Mouse (Mus musculus) heart, postnatal 0 days (tissue): Measurements from ENCODE around the gene Pdcd7.

Experiments
- CTCF ChIP-seq: IDR thresholded peaks from 2 replicates; pipeline ENCODE4 v1.5.1; 2016; ENCODE audit warnings: antibody characterized with exemption, control low read depth, low read depth
- EP300 ChIP-seq: IDR thresholded peaks from 2 replicates; pipeline ENCODE4 v1.6.1; 2016; ENCODE audit warnings: antibody characterized with exemption, low read depth

GRCm38 (mm10) chr9:65298761-65299160, 47.1 kb upstream of the Pdcd7 start:
- TF ChIP-seq CTCF (no peak), EP300 (no peak)
